Mouse (Mus musculus): Measurements from ENCODE around the gene B3glct. TPM values are rescaled to one million over a fixed set of nuclear protein-coding genes. Genes with fewer than 3 reads are reported as not detected.
A peak's percentile ranks its signal among the peaks of the same experiment; 100 is the strongest.

B3glct gene
- total and polyA plus RNA-seq, 2 experiments from 2014 or later, result 13.1 to 19.9 TPM

DNA sequence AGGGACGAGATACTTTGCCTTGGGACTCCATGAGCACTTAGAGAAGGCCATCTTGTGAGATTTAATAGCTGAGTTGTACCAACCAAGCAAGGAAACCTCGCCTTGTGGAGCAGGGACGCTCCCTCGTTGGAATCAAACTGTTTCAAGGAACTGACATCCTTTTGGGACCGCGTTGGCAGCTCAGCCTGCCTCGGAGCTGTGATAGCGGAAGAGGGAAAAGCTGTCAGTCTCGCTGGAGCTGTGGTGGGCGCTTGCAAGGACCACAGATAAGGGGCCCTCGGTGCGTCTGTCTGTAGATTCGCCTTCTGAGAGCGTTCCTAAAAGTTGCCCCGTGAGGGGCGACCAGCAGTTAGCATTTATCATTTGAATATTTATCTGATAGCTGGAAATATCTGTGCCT is 35.8 kb downstream of the B3glct start:
- Histone ChIP-seq H3K9me3 (ENCODE audit: low read length) (no peaks in the 10 kb centered on the region), H3K9ac (no peak overlapping the region), H3K36me3 (ENCODE audit: insufficient read depth) (no peaks in the 10 kb centered on the region), H3K4me3 (ENCODE audit: low read depth, low read length) (no peak overlapping the region), H3K4me2 (ENCODE audit: low read depth) (peak overlapping the region; percentile 10; the same call in 1 of the 2 replicates), H3K27ac (ENCODE audit: low read depth, low read length) (0 out of 2 replicates have a peak overlapping the region, but pooled peaks have one; percentile 30), H3K27me3 (ENCODE audit: insufficient read depth, low read length) (no peaks in the 10 kb centered on the region), H3K4me1 (ENCODE audit: insufficient read depth) (peaks cover 7% of the 10 kb centered on the region; the same call in 1 of the 2 replicates)
- no peak for TF ChIP-seq CTCF (IDR thresholded peaks at IDR 0.05; ENCODE audit: low read depth)
- 69% methylated on average over 16 of the region's 16 CpGs for WGBS
- DNase-seq, result peak; percentile 46
- ATAC-seq, result no peak; the same call in 1 of the 2 replicates

DNA sequence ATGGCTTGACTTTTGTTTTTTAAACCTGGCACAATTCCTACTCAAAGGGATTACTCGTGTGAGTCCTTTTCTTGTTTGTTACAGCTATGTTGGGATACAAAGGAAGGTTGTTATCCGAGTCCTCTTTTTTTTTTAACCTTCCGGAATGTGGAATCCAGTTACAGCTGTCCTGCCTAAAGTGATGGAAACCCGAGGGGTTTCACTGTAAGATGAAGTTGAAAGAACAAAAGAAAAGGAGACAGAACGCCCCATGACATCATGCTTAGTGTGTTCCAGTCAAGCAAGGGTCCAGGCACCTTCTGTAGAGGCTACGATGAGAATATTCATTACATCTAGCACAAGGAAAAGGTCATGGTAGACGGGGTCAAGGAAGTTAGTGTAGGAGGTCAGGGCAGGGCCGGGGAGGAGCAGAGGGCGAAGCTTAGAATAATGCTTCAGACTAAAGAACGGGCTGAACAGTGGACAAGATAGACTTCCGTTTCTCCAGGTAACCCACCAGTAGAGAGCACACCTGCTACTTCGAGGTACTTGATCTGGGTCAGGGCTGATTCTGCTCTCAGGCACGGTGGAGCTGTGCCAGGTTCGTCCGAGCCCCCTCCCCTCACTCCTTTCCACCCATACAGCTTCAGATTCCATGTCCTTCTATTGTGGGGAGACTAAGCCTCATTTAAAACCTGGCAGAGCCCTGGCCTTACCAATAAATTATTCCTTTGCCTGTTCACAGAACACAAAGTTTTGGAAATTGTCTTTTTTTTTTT is 37.7 kb downstream of the B3glct start:
- H3K4me3 ChIP-seq (ENCODE audit: low read depth, low read length), result 0 out of 2 replicates have a peak overlapping the region, but pooled peaks have one; percentile 5
- H3K4me2 ChIP-seq (ENCODE audit: low read depth), result peak overlapping the region; percentile 30
- H3K9ac ChIP-seq, result peak overlapping the region; percentile 39
- H3K9me3 ChIP-seq (ENCODE audit: low read length), result no peaks in the 10 kb centered on the region
- H3K36me3 ChIP-seq (ENCODE audit: insufficient read depth), result no peaks in the 10 kb centered on the region
- WGBS, result 26% methylated on average over 15 of the region's 15 CpGs
- DNase-seq (peak; percentile 60), ATAC-seq (peak; percentile 34; the same call in 1 of the 2 replicates)
- TF ChIP-seq CTCF (IDR thresholded peaks at IDR 0.05; ENCODE audit: low read depth), result no peak
- no peak overlapping the region for H3K27ac ChIP-seq (ENCODE audit: low read depth, low read length)
- no peaks in the 10 kb centered on the region for H3K27me3 ChIP-seq (ENCODE audit: insufficient read depth, low read length)
- peaks cover 7% of the 10 kb centered on the region; the same call in 1 of the 2 replicates for H3K4me1 ChIP-seq (ENCODE audit: insufficient read depth)

DNA sequence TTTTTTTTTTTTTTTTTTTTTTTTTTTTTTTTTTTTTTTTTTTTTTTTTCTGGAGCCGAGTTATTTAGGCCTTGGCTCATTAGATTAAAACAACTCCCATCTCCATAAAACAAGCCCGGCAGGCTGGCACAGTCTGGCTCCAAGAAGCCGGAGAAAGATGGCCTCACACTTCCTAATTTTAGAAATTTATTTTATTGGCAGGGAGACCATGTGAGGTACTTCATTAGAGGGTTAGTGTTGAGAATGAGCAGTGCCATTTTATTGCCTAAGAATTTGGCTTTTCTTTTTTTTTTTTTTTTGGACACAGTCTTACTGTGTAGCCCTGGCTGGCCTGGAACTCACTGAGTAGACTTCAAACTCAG is 38.3 kb downstream of the B3glct start:
- TF ChIP-seq CTCF (IDR thresholded peaks at IDR 0.05; ENCODE audit: low read depth), result no peak
- peaks cover 7% of the 10 kb centered on the region; the same call in 1 of the 2 replicates for H3K4me1 ChIP-seq (ENCODE audit: insufficient read depth)
- H3K36me3 ChIP-seq (ENCODE audit: insufficient read depth), result no peaks in the 10 kb centered on the region
- H3K4me3 ChIP-seq (ENCODE audit: low read depth, low read length), result no peak overlapping the region
- no peaks in the 10 kb centered on the region for H3K9me3 ChIP-seq (ENCODE audit: low read length)
- 21% methylated on average over 3 of the region's 3 CpGs for WGBS
- no peaks in the 10 kb centered on the region for H3K27me3 ChIP-seq (ENCODE audit: insufficient read depth, low read length)
- ATAC-seq (peak; percentile 52; the same call in 1 of the 2 replicates), DNase-seq (peak; percentile 56)
- H3K4me2 ChIP-seq (ENCODE audit: low read depth), result no peak overlapping the region
- no peak overlapping the region for H3K9ac ChIP-seq
- no peak overlapping the region for H3K27ac ChIP-seq (ENCODE audit: low read depth, low read length)

DNA sequence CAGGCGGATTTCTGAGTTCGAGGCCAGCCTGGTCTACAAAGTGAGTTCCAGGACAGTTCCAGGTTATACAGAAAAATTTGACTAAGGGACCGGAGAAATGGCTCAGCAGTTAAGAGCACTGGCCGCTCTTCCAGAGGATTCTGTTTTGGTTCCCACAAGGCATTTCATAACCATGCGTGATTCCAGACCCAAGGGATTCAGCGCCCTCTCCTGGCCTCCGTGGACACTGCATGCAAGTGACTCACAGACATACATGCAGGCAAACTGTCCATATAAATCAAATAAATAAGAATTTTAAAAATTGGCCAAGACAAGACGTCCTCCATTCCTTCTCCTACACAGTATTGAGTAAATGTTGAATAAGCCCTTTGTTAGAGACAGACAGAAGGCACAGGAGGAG is 53.7 kb downstream of the B3glct start:
- Histone ChIP-seq H3K4me3 (ENCODE audit: low read depth, low read length) (no peak overlapping the region), H3K27ac (ENCODE audit: low read depth, low read length) (no peak overlapping the region), H3K4me2 (ENCODE audit: low read depth) (no peak overlapping the region), H3K9me3 (ENCODE audit: low read length) (0 out of 2 replicates have a peak, but pooled peaks cover 5% of the 10 kb centered on the region), H3K9ac (no peak overlapping the region), H3K27me3 (ENCODE audit: insufficient read depth, low read length) (no peaks in the 10 kb centered on the region), H3K4me1 (ENCODE audit: insufficient read depth) (no peaks in the 10 kb centered on the region), H3K36me3 (ENCODE audit: insufficient read depth) (no peaks in the 10 kb centered on the region)
- TF ChIP-seq CTCF (IDR thresholded peaks at IDR 0.05; ENCODE audit: low read depth), result no peak
- ATAC-seq (no peak), DNase-seq (no peak)
- 93% methylated on average over 8 of the region's 8 CpGs for WGBS

DNA sequence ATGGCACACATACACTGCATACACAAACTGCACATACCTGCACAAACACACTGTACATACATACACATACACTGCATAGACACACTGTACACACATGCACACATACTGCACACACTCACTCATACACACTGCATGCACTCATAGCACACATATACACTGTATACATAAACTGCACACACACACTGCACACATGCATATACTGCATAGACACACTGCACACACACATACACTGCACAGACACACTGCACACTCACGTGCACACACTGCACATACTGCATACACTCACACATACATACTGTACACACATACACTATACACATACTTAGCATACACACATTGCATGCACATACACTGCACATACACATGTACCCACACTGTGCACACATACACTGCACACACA is 59.2 kb downstream of the B3glct start:
- H3K9ac ChIP-seq, result no peak overlapping the region
- ATAC-seq (0 out of 2 replicates have a peak, but pooled peaks have one; percentile 16), DNase-seq (no peak)
- no peaks in the 10 kb centered on the region for H3K27me3 ChIP-seq (ENCODE audit: insufficient read depth, low read length)
- no peaks in the 10 kb centered on the region for H3K4me1 ChIP-seq (ENCODE audit: insufficient read depth)
- no peak for TF ChIP-seq CTCF (IDR thresholded peaks at IDR 0.05; ENCODE audit: low read depth)
- 98% methylated on average over 1 of the region's 1 CpGs for WGBS
- no peak overlapping the region for H3K4me2 ChIP-seq (ENCODE audit: low read depth)
- H3K36me3 ChIP-seq (ENCODE audit: insufficient read depth), result 0 out of 2 replicates have a peak, but pooled peaks cover 5% of the 10 kb centered on the region
- H3K4me3 ChIP-seq (ENCODE audit: low read depth, low read length), result no peak overlapping the region
- H3K27ac ChIP-seq (ENCODE audit: low read depth, low read length), result no peak overlapping the region
- 0 out of 2 replicates have a peak, but pooled peaks cover 5% of the 10 kb centered on the region for H3K9me3 ChIP-seq (ENCODE audit: low read length)

DNA sequence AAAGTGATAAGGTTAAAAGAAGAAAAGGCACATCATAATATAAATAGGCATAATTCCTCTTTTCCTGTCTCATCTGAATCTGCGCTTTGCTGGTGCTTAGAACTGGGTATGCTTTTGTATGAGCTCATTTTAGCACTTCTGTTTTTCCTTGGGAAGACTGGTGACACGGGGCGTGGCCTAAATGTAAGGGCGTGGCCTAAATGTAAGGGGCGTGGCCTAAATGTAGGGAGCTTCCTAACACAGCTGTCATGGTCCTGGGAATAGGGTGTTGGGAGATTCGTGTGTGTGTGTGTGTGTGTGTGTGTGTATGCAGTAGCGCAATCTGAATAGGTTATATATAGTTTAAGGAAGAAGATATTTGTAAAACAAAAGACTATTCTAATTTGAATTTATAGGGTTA is 62.1 kb downstream of the B3glct start:
- no peak for TF ChIP-seq CTCF (IDR thresholded peaks at IDR 0.05; ENCODE audit: low read depth)
- Histone ChIP-seq H3K36me3 (ENCODE audit: insufficient read depth) (0 out of 2 replicates have a peak, but pooled peaks cover 5% of the 10 kb centered on the region), H3K4me2 (ENCODE audit: low read depth) (no peak overlapping the region), H3K4me3 (ENCODE audit: low read depth, low read length) (no peak overlapping the region), H3K27ac (ENCODE audit: low read depth, low read length) (no peak overlapping the region), H3K9ac (no peak overlapping the region), H3K9me3 (ENCODE audit: low read length) (no peaks in the 10 kb centered on the region), H3K27me3 (ENCODE audit: insufficient read depth, low read length) (no peaks in the 10 kb centered on the region), H3K4me1 (ENCODE audit: insufficient read depth) (no peaks in the 10 kb centered on the region)
- no peak for DNase-seq
- WGBS, result 93% methylated on average over 7 of the region's 7 CpGs
- ATAC-seq, result no peak

DNA sequence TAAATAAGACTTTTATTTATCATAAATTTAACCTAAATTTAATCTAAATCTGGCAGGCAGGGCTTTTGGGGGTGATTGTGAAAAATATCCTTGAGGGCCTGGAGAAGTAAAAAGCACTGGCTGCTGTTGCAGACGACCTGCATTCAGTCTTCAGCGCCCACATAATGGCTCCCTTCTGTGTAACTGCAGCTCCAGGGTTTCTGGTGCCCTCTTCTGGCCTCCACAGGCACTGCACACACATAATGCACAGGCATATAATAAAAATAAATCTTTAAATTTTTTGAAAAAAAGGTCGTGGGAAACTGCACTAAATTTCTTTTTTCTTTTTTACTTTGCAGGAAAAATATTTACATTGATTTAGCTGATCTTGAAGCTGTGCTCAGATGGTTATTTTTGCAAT is 62.7 kb downstream of the B3glct start:
- Histone ChIP-seq H3K36me3 (ENCODE audit: insufficient read depth) (0 out of 2 replicates have a peak, but pooled peaks cover 5% of the 10 kb centered on the region), H3K4me3 (ENCODE audit: low read depth, low read length) (no peak overlapping the region), H3K27ac (ENCODE audit: low read depth, low read length) (no peak overlapping the region), H3K4me1 (ENCODE audit: insufficient read depth) (no peaks in the 10 kb centered on the region), H3K9ac (no peak overlapping the region), H3K9me3 (ENCODE audit: low read length) (no peaks in the 10 kb centered on the region), H3K27me3 (ENCODE audit: insufficient read depth, low read length) (no peaks in the 10 kb centered on the region), H3K4me2 (ENCODE audit: low read depth) (no peak overlapping the region)
- 82% methylated on average over 3 of the region's 3 CpGs for WGBS
- DNase-seq (no peak), ATAC-seq (no peak)
- peak; percentile 31; the same call in 1 of the 2 replicates for TF ChIP-seq CTCF (IDR thresholded peaks at IDR 0.05; ENCODE audit: low read depth)
